Mouse (Mus musculus) heart, postnatal 0 days (tissue): ENCODE data around the gene Ttc9b.

Experiments
- CTCF ChIP-seq: IDR thresholded peaks from 2 replicates; pipeline ENCODE4 v1.5.1; 2016; ENCODE audit warnings: antibody characterized with exemption, control low read depth, low read depth
- EP300 ChIP-seq: IDR thresholded peaks from 2 replicates; pipeline ENCODE4 v1.6.1; 2016; ENCODE audit warnings: antibody characterized with exemption, low read depth

- no peak for TF ChIP-seq EP300
- TF ChIP-seq CTCF = no peak
Observed at GRCm38 (mm10) chr7:27653681-27654437, at the start of gene Ttc9b.
